Mouse (Mus musculus): ENCODE results near the gene Galnt10. TPM values are rescaled to one million over a fixed set of nuclear protein-coding genes. Genes with fewer than 3 reads are reported as not detected.
"Not testable (repeated sequence)": the region's sequence is repeated elsewhere in the genome, so short reads cannot be mapped to it uniquely, and the experiment has no call there.

The Galnt10 gene
- total RNA-seq, 2 experiments from 2014 or later, result 39.4 to 102 TPM

- ATAC-seq (replicated peaks; ENCODE audit: low FRiP score, poor library complexity, severe bottlenecking), result no peak
These were observed 165.8 kb downstream of the Galnt10 start for GRCm38 (mm10) chr11:57811006-57811405.

GRCm38 (mm10) chr11:57812212-57812611 lies 167.0 kb downstream of the Galnt10 start:
- ATAC-seq (replicated peaks; ENCODE audit: low FRiP score, poor library complexity, severe bottlenecking), result peak; percentile 87

GRCm38 (mm10) chr11:57813641-57814040 lies 168.4 kb downstream of the Galnt10 start:
- no peak for ATAC-seq (replicated peaks; ENCODE audit: low FRiP score, poor library complexity, severe bottlenecking)

- no peak for ATAC-seq (replicated peaks; ENCODE audit: low FRiP score, poor library complexity, severe bottlenecking)
These were observed 172.9 kb downstream of the Galnt10 start for GRCm38 (mm10) chr11:57818189-57818588.

- ATAC-seq (replicated peaks; ENCODE audit: low FRiP score, poor library complexity, severe bottlenecking), result peak; percentile 63
These were observed 174.8 kb downstream of the Galnt10 start for GRCm38 (mm10) chr11:57819999-57820581.

- not testable (repeated sequence) for ATAC-seq (replicated peaks; ENCODE audit: low FRiP score, poor library complexity, severe bottlenecking)
These were observed 177.9 kb downstream of the Galnt10 start for GRCm38 (mm10) chr11:57823159-57823558.

GRCm38 (mm10) chr11:57823714-57824113 lies 178.5 kb downstream of the Galnt10 start:
- no peak for ATAC-seq (replicated peaks; ENCODE audit: low FRiP score, poor library complexity, severe bottlenecking)

GRCm38 (mm10) chr11:57825234-57825633 lies 180.0 kb downstream of the Galnt10 start:
- not testable (repeated sequence) for ATAC-seq (replicated peaks; ENCODE audit: low FRiP score, poor library complexity, severe bottlenecking)

- no peak for ATAC-seq (replicated peaks; ENCODE audit: low FRiP score, poor library complexity, severe bottlenecking)
These were observed 182.0 kb downstream of the Galnt10 start for GRCm38 (mm10) chr11:57827048-57827914.

GRCm38 (mm10) chr11:57827915-57828545 lies 182.8 kb downstream of the Galnt10 start:
- no peak for ATAC-seq (replicated peaks; ENCODE audit: low FRiP score, poor library complexity, severe bottlenecking)

GRCm38 (mm10) chr11:57828955-57829870 lies 184.0 kb downstream of the Galnt10 start:
- ATAC-seq (replicated peaks; ENCODE audit: low FRiP score, poor library complexity, severe bottlenecking), result no peak

- ATAC-seq (replicated peaks; ENCODE audit: low FRiP score, poor library complexity, severe bottlenecking), result 0 out of 2 replicates have a peak, but pooled peaks have one; percentile 15
These were observed 184.9 kb downstream of the Galnt10 start for GRCm38 (mm10) chr11:57829871-57830775.

GRCm38 (mm10) chr11:57831281-57831781 lies 186.1 kb downstream of the Galnt10 start:
- no peak for ATAC-seq (replicated peaks; ENCODE audit: low FRiP score, poor library complexity, severe bottlenecking)

- ATAC-seq (replicated peaks; ENCODE audit: low FRiP score, poor library complexity, severe bottlenecking), result no peak
These were observed 186.6 kb downstream of the Galnt10 start for GRCm38 (mm10) chr11:57831861-57832260.

- ATAC-seq (replicated peaks; ENCODE audit: low FRiP score, poor library complexity, severe bottlenecking), result no peak
These were observed 187.4 kb downstream of the Galnt10 start, which contains the start of gene Hand1 for GRCm38 (mm10) chr11:57832552-57833201. TSS of gene Hand1 (minus strand) at chr11:57832818.

- no peak for ATAC-seq (replicated peaks; ENCODE audit: low FRiP score, poor library complexity, severe bottlenecking)
These were observed 188.2 kb downstream of the Galnt10 start for GRCm38 (mm10) chr11:57833296-57833977.

GRCm38 (mm10) chr11:57834031-57834430 lies 188.8 kb downstream of the Galnt10 start:
- ATAC-seq (replicated peaks; ENCODE audit: low FRiP score, poor library complexity, severe bottlenecking), result no peak
